Mouse (Mus musculus) ES-Bruce4 (cell line): ENCODE measurements around the gene Tspoap1.

Experiments used
- CTCF ChIP-seq: IDR thresholded peaks from one replicate; pipeline ENCODE4 v1.8.1; 2011; ENCODE audit warnings: low read depth, low read length
- POLR2A ChIP-seq: IDR thresholded peaks from one replicate; pipeline ENCODE4 v1.8.1; 2011; ENCODE audit warnings: low read length; ENCODE audit not compliant: insufficient read depth

DNA sequence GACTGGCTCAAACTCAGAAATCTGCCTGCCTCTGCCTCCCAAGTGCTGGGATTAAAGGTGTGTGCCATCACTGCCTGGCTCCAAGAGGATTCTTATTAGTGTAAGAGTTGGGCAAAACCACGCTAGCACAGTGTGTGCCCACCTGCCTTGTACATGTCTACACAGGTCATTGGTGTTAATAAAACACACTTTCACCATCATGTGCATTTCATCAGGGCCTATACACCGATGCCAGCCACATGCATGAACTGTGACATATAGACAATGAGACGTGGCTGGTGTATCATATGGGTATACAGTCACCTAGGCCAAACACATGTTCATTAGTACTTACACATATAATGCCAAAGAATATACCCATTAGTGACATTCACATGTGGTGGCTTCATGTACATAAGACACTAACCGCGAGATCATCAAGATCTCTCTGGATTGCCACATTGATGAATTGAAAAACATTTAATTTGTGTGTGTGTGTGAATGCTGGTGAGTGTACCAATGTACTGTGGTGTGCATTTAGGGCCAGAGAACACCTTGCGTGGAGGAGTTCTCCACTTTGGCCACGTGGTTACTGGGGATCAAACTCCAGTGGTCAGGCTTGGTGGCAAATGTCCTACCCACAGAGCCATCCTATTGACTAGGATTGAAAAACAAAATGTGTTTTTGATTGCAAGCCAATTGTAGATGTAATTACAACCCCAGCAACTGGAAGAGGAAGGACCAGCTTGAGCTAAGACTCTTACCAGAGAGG lies 2.0 kb upstream of the Tspoap1 start:
- TF ChIP-seq CTCF (no peak), POLR2A (no peak)
